Mouse (Mus musculus) embryonic facial prominence, embryonic 13.5 days (tissue): ENCODE results near the gene Olfr133. TPM values are rescaled to one million over a fixed set of nuclear protein-coding genes. Genes with fewer than 3 reads are reported as not detected.
"Not testable (repeated sequence)": the region's sequence is repeated elsewhere in the genome, so short reads cannot be mapped to it uniquely, and the experiment has no call there.

ENCODE experiments used
- ATAC-seq: fragments of 200-750 bp; cut with Nextera tagmentation; 2 replicates; pipeline ENCODE4 v1.8.0; 2017; ENCODE audit warnings: low read depth; ENCODE audit not compliant: insufficient number of reproducible peaks, insufficient read depth, low FRiP score, low TSS enrichment
- H3K27ac ChIP-seq: fragments of 300-500 bp; sonication (generic); 2 replicates; pipeline ENCODE4 v1.5.1; 2015; ENCODE audit warnings: moderate library complexity, mild to moderate bottlenecking, inconsistent platforms
- H3K27me3 ChIP-seq: fragments of 300-500 bp; sonication (generic); 2 replicates; pipeline ENCODE4 v1.6.1; 2015; ENCODE audit warnings: mild to moderate bottlenecking, inconsistent platforms
- H3K36me3 ChIP-seq: fragments of 300-500 bp; sonication (generic); 2 replicates; pipeline ENCODE4 v1.6.1; 2015; ENCODE audit warnings: mild to moderate bottlenecking, inconsistent platforms
- H3K4me1 ChIP-seq: fragments of 300-500 bp; sonication (generic); 2 replicates; pipeline ENCODE4 v1.6.1; 2015; ENCODE audit warnings: inconsistent platforms
- H3K4me2 ChIP-seq: fragments of 300-500 bp; sonication (generic); 2 replicates; pipeline ENCODE4 v1.6.1; 2015; ENCODE audit warnings: moderate library complexity, mild to moderate bottlenecking, inconsistent platforms
- H3K4me3 ChIP-seq: fragments of 300-500 bp; sonication (generic); 2 replicates; pipeline ENCODE4 v1.5.1; 2015; ENCODE audit warnings: mild to moderate bottlenecking, inconsistent platforms
- H3K9ac ChIP-seq: fragments of 300-500 bp; sonication (generic); 2 replicates; pipeline ENCODE4 v1.6.1; 2015; ENCODE audit warnings: mild to moderate bottlenecking, inconsistent platforms
- H3K9me3 ChIP-seq: fragments of 300-500 bp; sonication (generic); 2 replicates; pipeline ENCODE4 v1.6.1; 2016; ENCODE audit warnings: inconsistent platforms
- WGBS: fragments of 180-500 bp; shearing (Covaris S2); methylation state at CpG from one replicate; pipeline ENCODE4 v1.1.7; 2015; ENCODE audit warnings: mixed read lengths; 5-methylcytosine and 5-hydroxymethylcytosine counted together
- polyA plus RNA-seq: library from polyadenylated mRNA; unstranded; fragments of >200 nt; fragmentation: Nextera tagmentation; extraction: Ambion mirVana; gene quantifications from 2 replicates; pipeline ENCODE4 v1.2.1, GENCODE M21; 2015

The Olfr133 gene
- polyA plus RNA-seq: not detected in 2 replicates

- ATAC-seq: no peak
- WGBS: 75% methylated on average over 2 of the region's 2 CpGs
- H3K9ac ChIP-seq: no peak within 1 kb of the TSS
- peaks cover 4% of the 10 kb centered on the region; the same call in 1 of the 2 replicates for H3K9me3 ChIP-seq
- no peaks in the 10 kb centered on the region for H3K27me3 ChIP-seq
- no peaks in the 10 kb centered on the region for H3K4me1 ChIP-seq
- no peak within 1 kb of the TSS for H3K27ac ChIP-seq
- H3K4me3 ChIP-seq: no peak within 1 kb of the TSS
- H3K36me3 ChIP-seq: no peaks in the 10 kb centered on the region
- H3K4me2 ChIP-seq: no peak within 1 kb of the TSS
Measured at GRCm38 (mm10) chr17:38144981-38145380, at the start of gene Olfr133. TSS of gene Olfr133 (plus strand) at chr17:38145281.

- H3K27me3 ChIP-seq, H3K4me2 ChIP-seq, H3K9me3 ChIP-seq, H3K4me1 ChIP-seq, H3K36me3 ChIP-seq, ATAC-seq, H3K27ac ChIP-seq, H3K4me3 ChIP-seq, H3K9ac ChIP-seq: not testable (repeated sequence)
- WGBS: 87% methylated on average over 1 of the region's 1 CpGs
Measured at GRCm38 (mm10) chr17:38124199-38124598, 20.9 kb upstream of the Olfr133 start.

GRCm38 (mm10) chr17:38125371-38125770 lies 19.7 kb upstream of the Olfr133 start:
- not testable (repeated sequence) for H3K36me3 ChIP-seq, H3K4me1 ChIP-seq, H3K4me2 ChIP-seq

GRCm38 (mm10) chr17:38134426-38134825 lies 10.7 kb upstream of the Olfr133 start, which contains the start of gene Olfr132:
TSS of gene Olfr132 (minus strand) at chr17:38134526.
- no peaks in the 10 kb centered on the region for H3K27me3 ChIP-seq
- H3K4me1 ChIP-seq: no peaks in the 10 kb centered on the region
- no peak for ATAC-seq
- 37% methylated on average over 1 of the region's 1 CpGs for WGBS
- H3K4me3 ChIP-seq: no peak within 1 kb of the TSS
- H3K9me3 ChIP-seq: no peaks in the 10 kb centered on the region
- H3K36me3 ChIP-seq: no peaks in the 10 kb centered on the region
- no peak within 1 kb of the TSS for H3K27ac ChIP-seq
- no peak within 1 kb of the TSS for H3K9ac ChIP-seq
- H3K4me2 ChIP-seq: no peak within 1 kb of the TSS

More at GRCm38 (mm10) chr17:38125371-38125770, 19.7 kb upstream of the Olfr133 start:
- H3K9ac ChIP-seq, ATAC-seq, H3K4me3 ChIP-seq, H3K27me3 ChIP-seq, H3K9me3 ChIP-seq, H3K27ac ChIP-seq: not testable (repeated sequence)
- 62% methylated on average over 3 of the region's 3 CpGs for WGBS

GRCm38 (mm10) chr17:38171088-38171487 lies 26.0 kb downstream of the Olfr133 start, which contains the start of gene Olfr134:
TSS of gene Olfr134 (plus strand) at chr17:38171388.
- no peak for ATAC-seq

More at GRCm38 (mm10) chr17:38171088-38171487, 26.0 kb downstream of the Olfr133 start, which contains the start of gene Olfr134:
- H3K27ac ChIP-seq: no peak within 1 kb of the TSS
- H3K9me3 ChIP-seq: no peaks in the 10 kb centered on the region
- 70% methylated on average over 3 of the region's 3 CpGs for WGBS
- H3K4me1 ChIP-seq: no peaks in the 10 kb centered on the region
- no peaks in the 10 kb centered on the region for H3K36me3 ChIP-seq
- H3K27me3 ChIP-seq: no peaks in the 10 kb centered on the region
- H3K4me2 ChIP-seq: no peak within 1 kb of the TSS
- H3K9ac ChIP-seq: no peak within 1 kb of the TSS
- no peak within 1 kb of the TSS for H3K4me3 ChIP-seq

Other genes with a start within 250 kb of the Olfr133 start
- gene Olfr127, start 244.8 kb upstream of the Olfr133 start, polyA plus RNA-seq: not detected in 2 replicates
- gene Olfr128, start 224.7 kb upstream of the Olfr133 start, polyA plus RNA-seq: not detected in 2 replicates
- not detected in 2 replicates for gene Olfr761, start 192.2 kb upstream of the Olfr133 start, polyA plus RNA-seq
- gene Olfr129, start 85.2 kb upstream of the Olfr133 start, polyA plus RNA-seq: not detected in 2 replicates
- gene Olfr130, start 81.4 kb upstream of the Olfr133 start, polyA plus RNA-seq: not detected in 2 replicates
- gene Olfr131, start 56.6 kb upstream of the Olfr133 start, polyA plus RNA-seq: not detected in 2 replicates
- gene Olfr132, start 10.8 kb upstream of the Olfr133 start, polyA plus RNA-seq: not detected in 2 replicates
- not detected in 2 replicates for gene Olfr134, start 26.1 kb downstream of the Olfr133 start, polyA plus RNA-seq
- not detected in 2 replicates for gene Olfr135, start 59.1 kb downstream of the Olfr133 start, polyA plus RNA-seq
- gene Olfr138, start 115.8 kb downstream of the Olfr133 start, polyA plus RNA-seq: not detected in 2 replicates
- gene Olfr137, start 162.3 kb downstream of the Olfr133 start, polyA plus RNA-seq: not detected in 2 replicates
- gene Olfr136, start 184.6 kb downstream of the Olfr133 start, polyA plus RNA-seq: not detected in 2 replicates